Mouse (Mus musculus) kidney, postnatal 25 days (tissue): ENCODE data around the gene Cpox.

ENCODE experiments used
- DNase-seq, 2 experiments: peaks; one replicate each; pipeline ENCODE4 v3.0.0; 2021; ENCODE audit warnings: mixed read lengths in 2 of 2

Cpox gene

GRCm38 (mm10) chr16:58701779-58702178 lies 31.7 kb downstream of the Cpox start:
- DNase-seq = no peak

GRCm38 (mm10) chr16:58702329-58702932 lies 32.3 kb downstream of the Cpox start:
- no peak for DNase-seq

DNA sequence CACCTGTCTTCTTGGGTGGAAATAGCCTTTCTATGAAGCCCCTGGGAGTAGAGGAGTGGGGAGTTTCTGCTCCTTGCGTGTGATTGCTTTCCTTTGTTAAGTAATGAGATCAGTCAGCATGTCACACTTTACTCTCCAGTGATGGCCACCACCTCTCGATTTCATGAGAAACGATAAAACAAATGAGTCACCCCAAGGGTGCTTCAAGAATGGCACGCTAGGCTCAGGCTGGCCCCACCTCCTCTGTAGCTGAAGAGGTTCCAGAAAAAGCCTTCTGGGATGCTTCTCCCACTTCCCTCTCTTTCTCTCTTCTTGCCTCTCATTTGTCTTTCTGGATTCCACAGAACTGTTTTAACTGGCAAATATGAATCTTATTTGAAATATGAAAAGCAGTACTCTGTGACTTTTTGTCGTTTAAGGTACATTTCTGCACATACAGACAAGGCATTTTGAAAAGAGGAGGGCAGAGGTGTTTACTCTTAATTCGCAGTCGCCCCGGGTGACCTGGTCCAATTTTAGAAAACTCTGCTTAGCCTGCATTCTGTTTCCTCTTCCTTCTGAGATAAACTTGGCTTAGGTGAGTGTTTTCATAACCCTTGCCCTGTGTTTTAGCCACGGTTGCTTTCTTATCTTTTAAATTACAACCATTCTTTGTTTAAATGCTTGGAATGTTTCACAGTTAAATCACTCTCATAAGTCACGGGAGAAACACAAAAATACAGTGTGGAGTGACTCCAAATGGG lies 33.5 kb downstream of the Cpox start:
- DNase-seq = peak in 1 of 2 experiments; percentile 33

GRCm38 (mm10) chr16:58704999-58705398 lies 34.9 kb downstream of the Cpox start:
- no peak for DNase-seq

GRCm38 (mm10) chr16:58707276-58707905 lies 37.3 kb downstream of the Cpox start:
- no peak for DNase-seq

GRCm38 (mm10) chr16:58708601-58709475 lies 38.7 kb downstream of the Cpox start:
- no peak for DNase-seq

- DNase-seq = no peak
These were observed 39.4 kb downstream of the Cpox start for GRCm38 (mm10) chr16:58709536-58709935.

- DNase-seq = no peak
These were observed 42.1 kb downstream of the Cpox start for GRCm38 (mm10) chr16:58712221-58712620.

- no peak for DNase-seq
These were observed 43.0 kb downstream of the Cpox start for GRCm38 (mm10) chr16:58713128-58713527.

DNA sequence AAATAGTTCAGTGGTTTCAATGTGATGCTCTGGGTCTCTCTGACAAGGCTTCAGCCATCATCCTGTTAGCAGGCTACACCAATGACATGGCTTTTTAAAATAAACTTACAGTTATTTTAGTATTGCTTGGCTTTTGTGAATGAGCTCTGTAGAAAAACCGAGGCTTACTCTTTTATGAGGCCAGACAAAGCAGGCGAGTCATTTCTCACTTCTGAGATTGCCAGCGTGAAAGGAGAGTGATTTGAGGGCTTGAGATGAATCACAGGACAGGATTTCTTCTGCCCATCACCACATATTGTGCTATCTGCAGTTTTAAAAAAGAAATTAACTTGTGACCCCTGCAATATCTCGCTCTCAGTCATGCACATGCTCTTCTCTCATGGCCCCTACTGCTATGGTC lies 44.9 kb downstream of the Cpox start:
- DNase-seq = no peak

- no peak for DNase-seq
These were observed 48.6 kb downstream of the Cpox start, which contains the start of gene Gpr15 for GRCm38 (mm10) chr16:58718666-58719120. Gene Gpr15, minus strand, starts transcription at chr16:58719070.

DNA sequence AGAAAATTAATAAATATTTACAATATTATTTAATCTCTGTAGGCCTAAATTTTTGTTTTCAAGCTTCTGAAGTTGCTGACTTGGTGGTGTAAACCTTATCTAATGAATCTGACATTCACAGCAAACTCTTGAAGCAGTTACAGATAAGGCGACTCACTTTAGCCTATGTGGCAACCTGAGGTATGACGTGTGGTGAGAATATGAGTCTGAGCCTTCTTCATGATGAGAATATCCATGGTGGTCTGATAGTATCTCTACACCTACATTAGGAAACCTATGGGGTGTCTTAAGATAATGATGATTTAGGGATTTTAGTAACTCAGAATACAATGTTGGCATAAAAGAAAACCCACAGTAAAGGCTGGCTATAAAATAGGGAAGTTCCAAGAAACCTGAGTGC lies 52.2 kb downstream of the Cpox start:
- no peak for DNase-seq

DNA sequence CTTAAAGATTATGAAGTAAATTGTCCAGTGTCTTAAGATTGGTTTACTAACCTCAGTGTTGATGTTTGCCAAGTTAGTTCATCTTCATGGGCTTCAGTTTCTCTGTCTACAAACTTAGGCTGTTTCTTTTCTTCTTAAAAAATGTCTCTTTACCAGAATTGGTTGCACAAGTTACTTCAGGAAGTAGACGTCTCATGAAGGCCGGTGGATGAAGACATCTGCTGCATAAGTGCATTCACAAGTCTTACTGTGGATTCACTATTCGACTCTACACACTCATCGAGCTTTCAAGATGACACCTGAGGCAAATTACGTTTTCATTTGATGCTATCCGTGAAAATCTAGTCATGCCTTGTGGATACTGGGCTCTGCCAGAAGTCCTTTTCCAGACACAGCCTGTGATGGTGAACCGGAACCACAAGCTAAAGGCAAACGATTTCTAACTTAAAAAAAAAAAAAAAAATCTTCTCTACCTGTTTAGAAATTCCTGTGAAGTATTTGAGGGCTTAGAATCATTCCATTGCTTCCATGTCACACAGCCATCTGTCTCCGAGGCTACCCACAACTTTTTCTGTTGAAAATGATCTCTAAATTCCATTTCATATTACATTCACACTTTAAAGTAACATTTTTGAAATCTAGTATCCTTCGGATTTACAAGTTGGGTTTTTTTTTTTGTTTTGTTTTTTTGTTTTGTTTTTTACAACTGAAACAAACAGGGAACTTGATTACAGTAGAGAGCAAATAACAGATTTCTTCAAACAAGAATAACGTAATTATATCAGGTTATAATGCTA lies 56.8 kb downstream of the Cpox start:
- no peak for DNase-seq

DNA sequence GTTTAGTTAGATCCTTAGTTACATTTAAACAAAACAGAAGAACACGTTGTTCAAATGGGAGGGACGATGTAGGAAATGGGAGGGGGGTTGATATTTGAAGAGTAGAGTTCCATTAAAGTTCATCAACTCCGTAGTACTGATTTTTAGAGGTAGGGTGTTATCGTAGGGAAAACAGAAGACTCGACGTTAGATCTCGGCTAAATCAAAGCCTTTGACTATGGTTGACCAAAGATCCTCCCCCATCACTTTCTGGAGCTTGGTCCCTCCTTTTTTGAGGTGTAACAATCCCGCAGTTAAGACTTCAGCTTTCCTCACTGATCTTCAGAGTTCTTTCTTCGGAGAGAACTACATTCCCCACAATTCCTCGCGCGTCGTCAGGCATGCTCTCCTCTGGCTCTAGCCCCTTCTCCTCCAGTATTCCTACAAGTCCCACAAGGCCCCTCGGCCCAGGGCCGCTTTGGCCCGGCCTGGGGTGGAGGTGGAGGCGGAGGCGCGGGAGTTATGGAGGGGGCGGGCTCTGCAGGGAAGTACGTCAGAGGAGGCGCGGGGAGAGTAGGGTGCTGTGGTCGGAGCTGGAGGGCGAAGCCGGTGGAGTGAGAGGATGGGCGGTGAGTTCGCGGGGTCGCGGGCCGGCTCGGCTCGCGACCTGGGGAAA lies 57.5 kb downstream of the Cpox start, which contains the start of gene Cldnd1:
Gene Cldnd1, plus strand, starts transcription at position 434 of the 655 bp plus-strand sequence.
- peak; percentile 95 to 98 for DNase-seq

DNA sequence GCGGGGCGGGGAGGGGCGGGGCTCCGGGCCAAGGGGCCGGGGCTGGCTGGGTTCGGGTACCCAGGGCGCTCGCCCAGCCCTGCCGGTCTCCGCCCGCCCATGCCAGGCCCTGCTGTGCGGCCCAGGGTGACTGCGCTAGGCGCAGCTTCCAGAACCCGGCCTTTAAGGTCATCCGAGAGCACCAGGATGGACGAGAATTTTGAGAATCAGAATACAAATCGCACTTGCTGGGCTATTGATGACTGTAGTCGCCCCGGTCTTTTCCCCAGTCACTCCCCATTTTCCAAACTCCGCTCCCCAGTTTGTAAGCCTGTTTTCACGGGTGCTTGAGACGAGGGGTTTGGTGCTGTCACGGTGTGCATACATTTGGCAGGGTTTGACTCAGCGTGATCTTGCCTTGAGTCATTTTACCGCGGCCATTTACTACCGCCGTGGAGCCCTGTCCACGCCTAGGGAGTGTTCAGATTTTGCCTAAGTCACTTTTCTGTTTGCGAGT lies 58.1 kb downstream of the Cpox start:
- DNase-seq = no peak

- DNase-seq = no peak
These were observed 68.1 kb downstream of the Cpox start for GRCm38 (mm10) chr16:58738205-58738604.

- DNase-seq = no peak
These were observed 68.7 kb downstream of the Cpox start for GRCm38 (mm10) chr16:58738800-58739199.

DNA sequence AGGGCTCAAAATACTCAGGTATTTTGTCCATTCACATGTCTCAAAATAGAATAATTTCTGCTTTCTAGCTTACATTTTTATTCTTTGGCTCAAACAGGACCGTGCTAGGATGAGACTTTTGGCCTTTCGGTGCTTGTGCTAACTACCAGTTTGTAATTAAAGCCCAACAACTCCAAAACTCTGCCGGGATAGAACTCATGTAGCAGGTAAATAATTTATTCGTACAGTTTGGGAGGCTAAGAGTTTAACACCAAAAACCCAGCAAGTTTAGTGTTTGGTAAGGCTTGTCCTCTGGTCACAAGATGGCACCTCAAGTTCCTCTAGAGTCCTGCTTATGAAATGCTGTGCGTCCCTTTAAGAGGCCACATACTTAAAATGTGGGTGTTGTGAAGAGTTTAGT lies 70.7 kb downstream of the Cpox start:
- no peak for DNase-seq

- no peak for DNase-seq
These were observed 76.6 kb downstream of the Cpox start for GRCm38 (mm10) chr16:58746715-58747114.

- DNase-seq = no peak
These were observed 81.2 kb downstream of the Cpox start for GRCm38 (mm10) chr16:58751314-58751713.

DNA sequence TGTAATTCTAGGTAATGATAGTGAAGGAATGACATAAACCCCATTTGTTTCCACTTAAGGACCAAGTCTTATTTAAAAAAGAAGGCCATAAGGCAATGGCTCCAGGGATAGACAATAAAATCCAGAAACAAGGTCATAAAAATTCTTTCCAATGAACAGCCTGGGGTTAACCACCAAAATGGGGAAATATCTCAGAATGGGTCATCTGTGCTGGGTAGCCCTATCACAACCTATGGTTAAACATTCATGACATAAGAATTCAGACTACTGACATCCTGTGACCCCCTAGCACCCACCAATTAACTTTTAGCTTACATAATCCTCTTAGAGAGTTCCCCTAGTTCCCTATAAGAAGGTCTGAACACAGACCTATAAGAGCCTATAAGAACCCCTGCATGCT lies 86.1 kb downstream of the Cpox start:
- no peak for DNase-seq
